Mouse (Mus musculus): ENCODE measurements around the gene Pip4k2a. TPM values are rescaled to one million over a fixed set of nuclear protein-coding genes. Genes with fewer than 3 reads are reported as not detected.

Gene Pip4k2a
- polyA plus RNA-seq, 1 experiment, result 9.5 TPM

DNA sequence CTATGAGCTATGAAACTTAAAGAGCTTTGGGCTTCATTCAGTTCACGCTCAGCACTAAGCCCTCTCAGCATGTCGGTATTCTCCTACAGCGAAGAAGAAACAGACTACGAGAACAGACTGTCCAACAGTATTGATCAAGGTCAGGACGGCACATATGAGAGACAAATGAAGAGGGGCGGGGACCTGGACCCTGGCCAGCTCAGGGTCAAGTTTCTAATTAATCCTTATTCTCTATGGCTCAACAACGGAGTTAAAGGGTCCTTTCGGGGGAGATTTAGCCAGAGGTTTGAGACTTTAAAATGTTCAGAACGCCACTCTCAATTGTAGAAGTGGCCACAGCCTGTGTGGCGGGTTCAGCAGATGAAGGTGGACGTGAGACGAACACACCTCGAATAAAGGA, 141.5 kb downstream of the Pip4k2a start:
- WGBS, result 87% methylated on average over 13 of the region's 13 CpGs
- H3K4me3 ChIP-seq (replicated peaks; ENCODE audit: extremely low read depth, low read depth, low read length), result no peak overlapping the region
- no peak for DNase-seq
- TF ChIP-seq POLR2A (IDR thresholded peaks at IDR 0.05; ENCODE audit: borderline replicate concordance, extremely low read depth, low read depth, low read length) (no peak), CTCF (IDR thresholded peaks at IDR 0.05; ENCODE audit: insufficient read depth, low read length) (no peak)
- H3K4me1 ChIP-seq (ENCODE audit: control insufficient read depth, insufficient read depth, low read length), result no peaks in the 10 kb centered on the region

DNA sequence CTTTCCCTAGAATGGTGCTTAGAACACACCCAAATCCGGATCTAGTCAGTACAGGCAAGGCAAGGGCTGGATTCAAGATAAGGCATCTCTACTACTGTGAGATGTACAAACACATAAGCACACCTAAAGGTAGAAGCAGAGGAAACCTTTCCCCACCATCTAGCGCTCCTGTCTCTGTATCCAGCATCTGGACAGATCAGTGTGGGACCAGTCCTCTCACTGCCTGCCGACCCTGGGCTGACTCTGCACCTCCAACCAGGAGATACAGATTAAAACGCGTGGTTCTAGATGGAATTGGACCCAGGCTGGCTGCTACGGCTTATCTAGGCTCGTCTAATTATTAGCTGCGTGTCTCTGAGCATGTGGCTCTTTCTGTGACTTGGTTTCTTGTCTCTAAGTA, 142.7 kb downstream of the Pip4k2a start:
- H3K4me1 ChIP-seq (ENCODE audit: control insufficient read depth, insufficient read depth, low read length), result no peaks in the 10 kb centered on the region
- 62% methylated on average over 8 of the region's 8 CpGs for WGBS
- DNase-seq, result no peak
- H3K4me3 ChIP-seq (replicated peaks; ENCODE audit: extremely low read depth, low read depth, low read length), result no peak overlapping the region
- TF ChIP-seq CTCF (IDR thresholded peaks at IDR 0.05; ENCODE audit: insufficient read depth, low read length), result no peak
- no peak for TF ChIP-seq POLR2A (IDR thresholded peaks at IDR 0.05; ENCODE audit: borderline replicate concordance, extremely low read depth, low read depth, low read length)

- 76% methylated on average over 5 of the region's 5 CpGs for WGBS
- Histone ChIP-seq H3K4me1 (ENCODE audit: control insufficient read depth, insufficient read depth, low read length) (no peaks in the 10 kb centered on the region), H3K4me3 (replicated peaks; ENCODE audit: extremely low read depth, low read depth, low read length) (no peak overlapping the region)
- DNase-seq, result no peak
- TF ChIP-seq POLR2A (IDR thresholded peaks at IDR 0.05; ENCODE audit: borderline replicate concordance, extremely low read depth, low read depth, low read length) (no peak), CTCF (IDR thresholded peaks at IDR 0.05; ENCODE audit: insufficient read depth, low read length) (no peak)
These were observed 144.6 kb downstream of the Pip4k2a start for GRCm38 (mm10) chr2:18853345-18853744.

DNA sequence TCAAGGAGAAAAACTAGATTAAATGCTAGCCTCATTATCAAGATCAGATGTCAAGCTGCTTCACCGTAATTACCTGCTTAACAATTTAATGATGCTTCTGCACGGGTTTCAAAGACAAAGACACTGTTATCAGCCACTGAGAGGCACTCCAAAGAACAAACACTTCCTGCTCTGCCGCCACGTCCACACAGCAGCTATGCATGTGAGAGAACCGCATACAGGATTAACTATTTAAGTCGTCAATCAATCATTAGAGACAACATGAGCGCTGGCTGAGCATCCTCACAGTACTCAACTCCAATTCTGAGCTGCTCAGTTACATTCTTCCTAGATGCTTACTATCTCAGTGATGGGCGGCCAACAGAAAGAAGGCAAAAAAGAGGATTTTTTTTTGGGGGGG, 147.3 kb downstream of the Pip4k2a start:
- H3K4me1 ChIP-seq (ENCODE audit: control insufficient read depth, insufficient read depth, low read length), result no peaks in the 10 kb centered on the region
- 56% methylated on average over 8 of the region's 8 CpGs for WGBS
- TF ChIP-seq CTCF (IDR thresholded peaks at IDR 0.05; ENCODE audit: insufficient read depth, low read length), result no peak
- no peak for TF ChIP-seq POLR2A (IDR thresholded peaks at IDR 0.05; ENCODE audit: borderline replicate concordance, extremely low read depth, low read depth, low read length)
- no peak for DNase-seq
- no peak overlapping the region for H3K4me3 ChIP-seq (replicated peaks; ENCODE audit: extremely low read depth, low read depth, low read length)

DNA sequence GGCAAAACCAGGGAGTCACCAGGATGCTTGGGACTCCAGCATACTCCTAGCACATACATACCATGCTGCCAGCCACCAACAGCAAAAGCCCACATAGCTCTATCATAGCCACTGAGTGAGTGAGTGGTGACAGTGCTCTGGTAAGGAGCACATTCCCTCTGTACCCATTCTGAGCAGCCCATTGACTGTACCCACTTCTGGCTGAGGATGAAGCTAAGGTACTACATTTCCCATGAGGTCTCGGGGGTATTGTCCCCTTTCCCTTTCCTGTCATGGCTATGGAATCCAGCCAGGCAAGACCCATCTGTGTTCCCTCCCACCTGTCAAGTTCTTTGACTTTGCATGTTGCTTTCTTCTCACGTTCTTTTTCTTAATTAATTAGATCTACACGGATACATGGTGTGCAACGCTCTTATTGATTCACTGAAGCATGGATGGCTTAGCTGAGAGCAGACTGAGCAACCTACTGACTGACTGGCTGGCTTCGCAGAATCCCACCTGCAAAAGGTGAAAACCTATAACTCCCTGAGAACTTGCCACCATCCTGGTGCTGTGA, 149.8 kb downstream of the Pip4k2a start:
- TF ChIP-seq CTCF (IDR thresholded peaks at IDR 0.05; ENCODE audit: insufficient read depth, low read length) (no peak), POLR2A (IDR thresholded peaks at IDR 0.05; ENCODE audit: borderline replicate concordance, extremely low read depth, low read depth, low read length) (no peak)
- H3K4me1 ChIP-seq (ENCODE audit: control insufficient read depth, insufficient read depth, low read length), result no peaks in the 10 kb centered on the region
- WGBS, result 89% methylated on average over 5 of the region's 5 CpGs
- H3K4me3 ChIP-seq (replicated peaks; ENCODE audit: extremely low read depth, low read depth, low read length), result no peak overlapping the region
- no peak for DNase-seq

- Histone ChIP-seq H3K4me3 (replicated peaks; ENCODE audit: extremely low read depth, low read depth, low read length) (no peak overlapping the region), H3K4me1 (ENCODE audit: control insufficient read depth, insufficient read depth, low read length) (no peaks in the 10 kb centered on the region)
- no peak for DNase-seq
- 94% methylated on average over 6 of the region's 6 CpGs for WGBS
- TF ChIP-seq POLR2A (IDR thresholded peaks at IDR 0.05; ENCODE audit: borderline replicate concordance, extremely low read depth, low read depth, low read length) (no peak), CTCF (IDR thresholded peaks at IDR 0.05; ENCODE audit: insufficient read depth, low read length) (no peak)
These were observed 155.4 kb downstream of the Pip4k2a start for GRCm38 (mm10) chr2:18842527-18842926.

DNA sequence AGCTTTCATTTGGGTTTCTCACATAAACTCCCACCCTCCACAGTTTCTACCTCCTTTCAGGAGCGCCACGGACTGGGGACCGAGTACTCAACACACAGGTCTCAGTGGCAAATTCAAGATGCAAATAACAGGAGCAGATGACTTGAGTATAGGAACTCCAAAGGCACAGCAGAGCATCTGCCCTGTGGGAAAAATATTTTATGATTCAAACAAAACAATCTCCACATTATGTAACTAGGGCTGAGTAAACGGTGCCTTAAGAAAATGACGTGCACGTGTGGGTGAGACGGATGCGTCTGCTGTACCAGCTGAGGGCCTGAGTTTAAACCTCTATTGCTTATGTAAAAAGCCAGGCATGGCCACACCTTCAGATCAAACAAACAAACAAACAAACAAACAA, 156.9 kb downstream of the Pip4k2a start:
- no peak for TF ChIP-seq CTCF (IDR thresholded peaks at IDR 0.05; ENCODE audit: insufficient read depth, low read length)
- TF ChIP-seq POLR2A (IDR thresholded peaks at IDR 0.05; ENCODE audit: borderline replicate concordance, extremely low read depth, low read depth, low read length), result no peak
- 88% methylated on average over 8 of the region's 8 CpGs for WGBS
- Histone ChIP-seq H3K4me3 (replicated peaks; ENCODE audit: extremely low read depth, low read depth, low read length) (no peak overlapping the region), H3K4me1 (ENCODE audit: control insufficient read depth, insufficient read depth, low read length) (no peaks in the 10 kb centered on the region)
- DNase-seq, result no peak

DNA sequence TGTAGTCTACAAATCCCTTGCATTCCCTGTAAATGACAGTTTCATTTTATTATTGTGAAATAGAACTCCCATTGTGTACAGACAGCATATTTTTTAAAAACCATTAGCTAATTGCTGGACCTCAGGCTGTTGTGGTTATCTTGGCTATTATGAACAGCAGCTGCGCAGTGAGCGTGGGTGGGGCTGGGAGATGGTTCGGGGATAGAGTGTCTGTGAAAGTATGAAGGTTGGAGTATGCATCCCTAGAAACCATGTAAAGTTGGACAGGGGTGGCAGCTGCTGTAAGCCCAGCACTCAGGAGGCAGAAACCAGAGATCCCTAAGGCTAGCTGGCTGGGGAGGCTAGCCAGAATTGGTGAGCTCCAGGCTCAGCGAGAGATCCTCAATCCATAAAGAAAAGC, 158.4 kb downstream of the Pip4k2a start:
- no peak for DNase-seq
- TF ChIP-seq POLR2A (IDR thresholded peaks at IDR 0.05; ENCODE audit: borderline replicate concordance, extremely low read depth, low read depth, low read length) (no peak), CTCF (IDR thresholded peaks at IDR 0.05; ENCODE audit: insufficient read depth, low read length) (no peak)
- WGBS, result 80% methylated on average over 4 of the region's 4 CpGs
- H3K4me3 ChIP-seq (replicated peaks; ENCODE audit: extremely low read depth, low read depth, low read length), result no peak overlapping the region
- H3K4me1 ChIP-seq (ENCODE audit: control insufficient read depth, insufficient read depth, low read length), result no peaks in the 10 kb centered on the region

GRCm38 (mm10) chr2:18835266-18835908, 162.5 kb downstream of the Pip4k2a start:
- no peak for DNase-seq
- TF ChIP-seq CTCF (IDR thresholded peaks at IDR 0.05; ENCODE audit: insufficient read depth, low read length), result no peak
- no peak for TF ChIP-seq POLR2A (IDR thresholded peaks at IDR 0.05; ENCODE audit: borderline replicate concordance, extremely low read depth, low read depth, low read length)
- WGBS, result 80% methylated on average over 12 of the region's 12 CpGs
- H3K4me1 ChIP-seq (ENCODE audit: control insufficient read depth, insufficient read depth, low read length), result no peaks in the 10 kb centered on the region
- H3K4me3 ChIP-seq (replicated peaks; ENCODE audit: extremely low read depth, low read depth, low read length), result no peak overlapping the region

DNA sequence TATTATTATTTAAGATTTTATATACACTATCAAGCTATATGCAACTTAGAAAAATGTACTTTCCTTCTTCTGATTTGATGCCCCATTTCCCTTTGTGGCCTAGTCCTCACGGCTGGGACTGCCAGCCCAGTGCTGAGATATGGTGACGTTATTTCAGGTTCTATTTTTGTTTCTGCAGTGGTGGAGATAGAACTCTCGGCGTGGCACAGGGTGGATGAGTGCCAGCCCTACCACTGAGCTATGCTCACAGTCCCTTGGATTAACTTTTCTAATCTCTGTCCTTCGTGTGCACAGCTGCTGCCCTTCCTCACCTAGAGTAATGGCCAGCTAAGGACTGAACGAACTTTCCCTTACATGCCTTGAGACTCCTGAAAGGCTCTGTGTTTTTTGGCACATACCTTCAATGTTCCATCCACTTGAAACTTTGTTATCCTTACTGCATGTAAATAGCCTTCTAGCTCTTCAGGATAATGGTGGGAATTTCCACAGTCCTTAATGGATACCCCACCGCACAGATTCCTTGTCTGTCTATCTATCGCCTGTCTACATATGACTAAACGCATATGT, 164.8 kb downstream of the Pip4k2a start:
- no peak for DNase-seq
- no peak overlapping the region for H3K4me3 ChIP-seq (replicated peaks; ENCODE audit: extremely low read depth, low read depth, low read length)
- H3K4me1 ChIP-seq (ENCODE audit: control insufficient read depth, insufficient read depth, low read length), result no peaks in the 10 kb centered on the region
- no peak for TF ChIP-seq CTCF (IDR thresholded peaks at IDR 0.05; ENCODE audit: insufficient read depth, low read length)
- TF ChIP-seq POLR2A (IDR thresholded peaks at IDR 0.05; ENCODE audit: borderline replicate concordance, extremely low read depth, low read depth, low read length), result no peak
- 76% methylated on average over 9 of the region's 9 CpGs for WGBS

Measured in lung, adult 2 months (tissue).